Mouse (Mus musculus) T-helper 17 cell (primary cell): ENCODE data around the gene Fam227b.

Experiments used
- in situ Hi-C, 2 experiments: fragments of 300-600 bp; cut with MboI, MseI; formaldehyde crosslinking; loops; 1 replicate in 1 of 2; 2 replicates in 1 of 2; pipeline ENCODE4 v1.15.1; 2025; ENCODE audit warnings: high pct_unique_total_duplicates in 2 of 2

Fam227b gene

GRCm38 (mm10) chr2:126151855-126152571, at the start of gene Fam227b, which contains the start of gene Dtwd1:
Gene Fam227b (minus strand): TSS chr2:126152004.
Gene Dtwd1 (plus strand): TSS chr2:126152141.
- in situ Hi-C loops, result loop anchor here in 1 of 2 experiments (10.0 kb wide), 1 partner anchor 287 kb away; no protein-coding TSS in a partner anchor

DNA sequence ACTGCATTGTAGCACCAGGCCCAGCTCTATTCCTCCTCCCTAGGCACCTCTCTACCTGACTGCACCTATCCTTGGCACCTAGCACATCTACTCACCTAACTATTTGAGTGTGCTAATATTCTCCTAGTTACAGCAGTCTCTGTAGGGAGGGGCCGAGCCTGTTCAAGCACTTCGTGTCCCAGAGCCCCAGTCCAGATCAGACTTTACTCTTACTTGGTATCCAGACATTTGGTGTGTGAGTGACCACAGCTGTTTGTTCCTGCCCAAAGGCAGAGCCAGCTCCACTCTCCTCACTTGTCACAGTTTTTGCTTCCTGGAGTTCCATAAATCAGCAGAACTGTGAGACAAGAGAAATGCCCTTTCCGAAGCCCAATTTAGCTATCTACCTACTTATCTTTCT, 47.2 kb upstream of the Fam227b start:
- in situ Hi-C loops, result no loop called here

- in situ Hi-C loops, result no loop called here
Measured at GRCm38 (mm10) chr2:126195631-126196356, 44.0 kb upstream of the Fam227b start.

DNA sequence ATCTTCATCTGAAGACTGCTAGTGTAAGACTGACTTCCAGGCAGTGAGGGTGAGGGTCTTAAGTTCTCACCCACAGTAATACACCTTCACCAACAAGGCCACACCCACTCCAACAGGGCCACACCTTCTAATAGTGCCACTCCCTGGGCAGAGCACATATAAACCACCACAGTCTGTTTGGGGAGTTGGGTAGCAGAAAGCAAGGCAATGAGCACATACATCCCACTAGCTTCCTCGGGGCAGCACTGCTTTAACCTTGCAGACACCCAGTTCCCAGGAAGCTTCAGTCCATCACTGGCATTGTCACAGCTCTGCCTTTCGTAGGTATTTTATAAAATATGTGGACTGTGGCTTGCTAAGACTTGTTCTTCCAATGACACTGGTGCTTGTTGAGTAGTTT, 40.3 kb upstream of the Fam227b start:
- in situ Hi-C loops, result no loop called here

- in situ Hi-C loops, result no loop called here
Measured at GRCm38 (mm10) chr2:126191306-126191705, 39.5 kb upstream of the Fam227b start.

- in situ Hi-C loops, result no loop called here
Measured at GRCm38 (mm10) chr2:126171427-126171826, 19.6 kb upstream of the Fam227b start.

- in situ Hi-C loops, result no loop called here
Measured at GRCm38 (mm10) chr2:126166848-126167617, 15.2 kb upstream of the Fam227b start.

- in situ Hi-C loops, result no loop called here
Measured at GRCm38 (mm10) chr2:126166335-126166734, 14.5 kb upstream of the Fam227b start.

DNA sequence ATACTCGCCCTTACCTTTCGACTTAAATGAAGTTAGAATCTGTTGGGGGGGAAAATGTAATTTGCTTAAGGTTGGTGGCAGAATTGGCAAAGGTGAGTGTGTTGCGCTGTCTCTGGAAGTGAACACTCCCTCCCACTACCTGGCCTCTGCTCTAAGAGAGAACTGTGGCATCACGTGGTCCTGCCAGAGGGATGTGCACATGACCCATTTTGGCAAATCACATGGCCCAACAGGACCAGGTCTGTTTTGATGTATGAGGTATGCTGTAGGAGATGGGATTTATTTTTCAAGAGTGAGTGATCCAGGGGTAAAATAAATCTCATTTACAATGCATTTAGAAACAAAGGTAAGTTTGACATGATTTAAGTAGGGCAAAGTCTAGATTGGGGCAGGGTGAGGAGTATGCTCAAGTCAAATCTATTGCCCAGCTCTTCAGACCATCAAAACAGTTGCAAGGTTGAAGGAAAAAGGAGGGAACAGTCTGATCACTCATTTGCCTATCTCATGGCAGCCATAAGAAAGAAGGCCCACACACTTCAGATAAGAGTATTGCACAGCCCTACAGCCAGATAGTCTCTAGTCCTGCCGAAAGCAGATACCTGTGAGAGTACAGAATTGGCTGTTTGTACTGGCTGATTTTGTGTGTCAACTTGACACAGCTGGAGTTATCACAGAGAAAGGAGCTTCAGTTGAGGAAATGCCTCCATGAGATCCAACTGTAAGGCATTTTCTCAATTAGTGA, 13.6 kb upstream of the Fam227b start:
- in situ Hi-C loops, result no loop called here

GRCm38 (mm10) chr2:126147723-126148122, 4.1 kb downstream of the Fam227b start:
- in situ Hi-C loops, result no loop called here

GRCm38 (mm10) chr2:126094616-126095015, 57.2 kb downstream of the Fam227b start:
- in situ Hi-C loops, result no loop called here

GRCm38 (mm10) chr2:126090432-126090831, 61.4 kb downstream of the Fam227b start:
- in situ Hi-C loops, result no loop called here

DNA sequence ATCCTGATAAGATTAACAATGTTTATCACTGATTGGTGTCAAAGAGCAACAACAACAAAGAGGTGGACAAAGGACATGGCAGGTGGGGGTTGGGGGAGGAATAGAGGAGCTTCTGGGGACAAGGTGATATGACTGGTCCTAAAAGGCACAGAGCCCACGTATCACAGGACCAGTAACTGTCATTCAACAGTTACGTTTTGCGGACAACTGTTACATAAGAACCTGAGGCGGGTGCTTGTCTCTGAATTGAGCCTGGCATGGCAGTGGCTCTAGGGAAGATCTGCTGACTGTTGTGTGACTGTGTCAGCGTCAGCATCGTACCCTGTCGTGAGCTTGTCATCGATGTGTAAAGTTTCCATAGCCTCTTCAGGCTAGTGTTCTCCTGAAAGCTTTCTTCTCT, 65.6 kb downstream of the Fam227b start:
- in situ Hi-C loops, result no loop called here

- in situ Hi-C loops, result no loop called here
Measured at GRCm38 (mm10) chr2:126084326-126084725, 67.5 kb downstream of the Fam227b start.

DNA sequence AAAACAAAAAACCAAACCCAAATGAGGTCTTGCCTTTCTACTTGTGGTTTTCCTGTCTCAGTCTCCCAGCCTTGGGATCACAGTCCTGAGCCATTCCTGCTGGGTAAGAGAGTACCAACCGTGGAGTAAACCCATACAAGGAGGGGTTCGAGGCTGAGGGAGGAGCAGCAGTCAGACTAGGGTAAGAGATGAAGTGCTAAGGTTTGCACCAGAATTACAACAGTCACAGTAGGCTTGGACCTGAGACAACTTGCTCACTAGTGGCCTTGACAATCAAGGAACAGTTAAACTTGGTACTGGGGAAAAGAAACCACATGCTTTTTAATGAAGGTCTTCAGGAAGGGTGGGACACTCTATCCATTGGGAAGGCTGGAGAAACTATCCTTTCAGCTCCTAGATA, 72.7 kb downstream of the Fam227b start:
- in situ Hi-C loops, result loop anchor here in 1 of 2 experiments (10.0 kb wide), 1 partner anchor 286 kb away; no protein-coding TSS in a partner anchor

- in situ Hi-C loops, result loop anchor here in 1 of 2 experiments (10.0 kb wide), 1 partner anchor 288 kb away; no protein-coding TSS in a partner anchor
Measured at GRCm38 (mm10) chr2:126076506-126076905, 75.3 kb downstream of the Fam227b start.

DNA sequence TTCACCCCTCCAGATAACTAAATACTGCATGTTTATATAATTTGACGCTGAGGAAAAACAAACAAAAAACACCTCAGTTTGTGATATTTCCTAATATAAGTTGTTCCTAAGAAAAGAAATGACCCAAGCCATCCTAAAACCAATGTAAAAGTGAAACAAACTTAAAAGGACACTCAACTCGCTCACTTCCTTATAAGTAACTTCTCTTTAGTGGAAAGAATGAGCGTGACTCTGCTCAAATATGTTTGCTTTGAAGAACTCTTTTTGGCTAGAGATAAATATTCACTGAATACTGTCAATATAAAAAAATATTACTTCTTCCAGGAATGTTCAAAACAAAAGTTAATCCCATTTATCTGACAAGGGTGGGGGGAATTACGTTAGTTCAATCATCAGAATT, 78.1 kb downstream of the Fam227b start:
- in situ Hi-C loops, result loop anchor here in 1 of 2 experiments (10.0 kb wide), 1 partner anchor 291 kb away; no protein-coding TSS in a partner anchor

DNA sequence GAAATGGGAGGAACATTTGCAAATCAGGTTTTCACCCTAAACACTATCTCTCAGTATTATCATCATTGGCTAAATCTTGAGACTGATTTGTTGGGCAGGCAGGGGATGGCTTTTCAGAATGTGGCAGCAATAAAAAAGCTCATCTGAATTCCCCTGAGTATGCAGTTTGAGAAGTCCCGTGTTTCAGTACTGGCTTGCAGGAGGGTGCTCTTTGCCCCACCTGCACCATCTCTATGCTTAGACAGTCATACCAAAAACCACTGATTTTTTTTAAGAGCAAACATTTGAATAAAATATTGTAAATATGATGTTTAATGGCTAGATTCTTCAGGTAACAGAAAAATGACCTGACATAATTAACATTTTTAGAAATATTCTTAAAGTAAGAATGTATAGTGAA, 82.1 kb downstream of the Fam227b start:
- in situ Hi-C loops, result loop anchor here in 1 of 2 experiments (10.0 kb wide), 1 partner anchor 295 kb away; no protein-coding TSS in a partner anchor

DNA sequence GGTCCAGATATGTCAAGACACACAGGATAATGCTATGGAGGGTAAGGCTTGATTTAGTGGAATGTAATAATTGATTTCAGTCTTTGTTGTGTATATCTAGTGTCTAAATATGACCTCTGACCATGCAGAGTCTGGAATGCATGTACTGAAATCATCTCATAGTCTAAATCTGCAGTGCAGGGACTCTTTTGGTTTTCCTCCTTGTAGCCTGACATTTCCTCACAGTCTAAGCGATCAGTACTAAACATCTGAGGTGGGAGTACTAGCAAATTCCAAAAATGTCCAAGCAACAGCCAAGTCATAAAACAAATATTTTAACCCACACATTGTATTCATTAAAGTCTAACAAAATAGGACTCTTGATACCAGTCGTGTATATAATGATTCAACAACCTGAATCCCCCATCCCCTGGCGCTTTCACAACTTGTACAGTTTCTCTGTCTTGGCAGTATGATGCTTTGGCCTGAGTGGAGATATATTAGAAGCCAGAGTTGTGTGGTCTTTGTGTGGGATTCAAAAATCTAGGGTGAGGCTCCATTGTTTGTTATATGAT, 86.4 kb downstream of the Fam227b start:
- in situ Hi-C loops, result no loop called here

- in situ Hi-C loops, result no loop called here
Measured at GRCm38 (mm10) chr2:126064814-126065213, 87.0 kb downstream of the Fam227b start.

GRCm38 (mm10) chr2:126062876-126063275, 88.9 kb downstream of the Fam227b start:
- in situ Hi-C loops, result no loop called here
